Mouse (Mus musculus) limb, embryonic 13.5 days (tissue): Measurements from ENCODE around the gene Ajm1. TPM values are rescaled to one million over a fixed set of nuclear protein-coding genes. Genes with fewer than 3 reads are reported as not detected.
A peak's percentile ranks its signal among the peaks of the same experiment; 100 is the strongest.

Experiments
- ATAC-seq: fragments of 200-750 bp; cut with Nextera tagmentation; 2 replicates; pipeline ENCODE4 v1.8.0; 2017; ENCODE audit warnings: low read depth, moderate number of reproducible peaks, moderate TSS enrichment; ENCODE audit not compliant: low FRiP score
- H3K27ac ChIP-seq: fragments of 300-500 bp; sonication (generic); 2 replicates; pipeline ENCODE4 v1.5.1; 2015; ENCODE audit warnings: inconsistent platforms, mild to moderate bottlenecking, moderate library complexity
- H3K27me3 ChIP-seq: fragments of 300-500 bp; sonication (generic); 2 replicates; pipeline ENCODE4 v1.6.1; 2015; ENCODE audit warnings: mild to moderate bottlenecking, inconsistent platforms
- H3K36me3 ChIP-seq: fragments of 300-500 bp; sonication (generic); 2 replicates; pipeline ENCODE4 v1.6.1; 2015; ENCODE audit warnings: inconsistent platforms, mild to moderate bottlenecking, moderate library complexity
- H3K4me1 ChIP-seq: fragments of 300-500 bp; sonication (generic); 2 replicates; pipeline ENCODE4 v1.6.1; 2015; ENCODE audit warnings: inconsistent platforms
- H3K4me2 ChIP-seq: fragments of 300-500 bp; sonication (generic); replicated peaks from 2 replicates; pipeline ENCODE4 v1.6.1; 2015; ENCODE audit warnings: inconsistent platforms, mild to moderate bottlenecking, moderate library complexity
- H3K4me3 ChIP-seq: fragments of 300-500 bp; sonication (generic); 2 replicates; pipeline ENCODE4 v1.5.1; 2015; ENCODE audit warnings: moderate library complexity, mild to moderate bottlenecking, inconsistent platforms
- H3K9ac ChIP-seq: fragments of 300-500 bp; sonication (generic); 2 replicates; pipeline ENCODE4 v1.6.1; 2015; ENCODE audit warnings: mild to moderate bottlenecking, inconsistent platforms
- H3K9me3 ChIP-seq: fragments of 300-500 bp; sonication (generic); 2 replicates; pipeline ENCODE4 v1.6.1; 2016; ENCODE audit warnings: inconsistent platforms
- WGBS: fragments of 180-500 bp; shearing (Covaris S2); methylation state at CpG from one replicate; pipeline ENCODE4 v1.1.7; 2015; 5-methylcytosine and 5-hydroxymethylcytosine counted together
- polyA plus RNA-seq: library from polyadenylated mRNA; unstranded; fragments of >200 nt; fragmentation: Nextera tagmentation; extraction: Ambion mirVana; gene quantifications from 2 replicates; pipeline ENCODE4 v1.2.1, GENCODE M21; 2015

Ajm1 gene
- polyA plus RNA-seq, 1 experiment from 2014 or later = 0.85 TPM

GRCm38 (mm10) chr2:25574579-25575431 is 6.8 kb downstream of the Ajm1 start, which contains the start of the genes Mamdc4 and Phpt1:
Gene Mamdc4 (minus strand): TSS chr2:25574845.
Gene Phpt1 (minus strand): TSS chr2:25575224.
- peak; percentile 98 for ATAC-seq
- Histone ChIP-seq H3K27ac (peak within 1 kb of the TSS; percentile 91), H3K9me3 (no peaks in the 10 kb centered on the region)

GRCm38 (mm10) chr2:25574136-25574535 is 7.4 kb downstream of the Ajm1 start:
- Histone ChIP-seq H3K36me3 (peaks cover 42% of the 10 kb centered on the region), H3K4me3 (peak overlapping the region; percentile 67), H3K4me1 (peaks cover 53% of the 10 kb centered on the region), H3K27me3 (peaks cover 34% of the 10 kb centered on the region), H3K27ac (peak overlapping the region; percentile 83; the same call in 1 of the 2 replicates), H3K9ac (peak overlapping the region; percentile 73), H3K4me2 (peak overlapping the region; percentile 97), H3K9me3 (no peaks in the 10 kb centered on the region)
- no peak for ATAC-seq
- 15% methylated on average over 11 of the region's 11 CpGs for WGBS

More at GRCm38 (mm10) chr2:25574579-25575431, 6.8 kb downstream of the Ajm1 start, which contains the start of the genes Mamdc4 and Phpt1:
- H3K4me1 ChIP-seq = peaks cover 60% of the 10 kb centered on the region
- H3K9ac ChIP-seq = peak within 1 kb of the TSS; percentile 73
- H3K4me3 ChIP-seq = peak within 1 kb of the TSS; percentile 67
- H3K36me3 ChIP-seq = peaks cover 35% of the 10 kb centered on the region
- H3K27me3 ChIP-seq = peaks cover 40% of the 10 kb centered on the region
- H3K4me2 ChIP-seq = peak within 1 kb of the TSS; percentile 97
- WGBS = under 1% methylated on average over 44 of the region's 45 CpGs

DNA sequence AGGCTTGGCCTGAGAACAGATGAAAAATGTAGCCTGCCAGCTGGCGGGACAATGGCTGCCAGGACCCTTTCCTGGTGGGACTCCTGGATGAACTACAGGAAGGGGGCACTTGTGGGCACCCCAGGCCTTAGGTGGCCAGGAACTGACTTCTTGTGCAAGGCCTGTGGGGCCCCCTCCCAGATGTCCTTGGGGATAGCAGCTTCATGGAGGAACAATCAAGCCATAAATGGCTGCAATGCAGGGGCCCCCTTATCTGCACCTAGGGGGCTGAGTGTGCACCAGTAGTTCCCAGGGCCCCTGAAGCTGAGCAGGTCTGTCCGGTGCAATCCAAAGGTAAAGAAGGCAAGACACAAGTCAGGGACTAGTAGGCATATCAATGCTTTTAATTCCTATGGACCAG is 8.5 kb downstream of the Ajm1 start:
- Histone ChIP-seq H3K9me3 (no peaks in the 10 kb centered on the region), H3K27ac (no peak overlapping the region), H3K36me3 (peaks cover 52% of the 10 kb centered on the region), H3K4me3 (0 out of 2 replicates have a peak overlapping the region, but pooled peaks have one; percentile 67), H3K4me1 (peaks cover 42% of the 10 kb centered on the region), H3K4me2 (peak overlapping the region; percentile 97; the same call in 1 of the 2 replicates), H3K27me3 (peaks cover 23% of the 10 kb centered on the region), H3K9ac (peak overlapping the region; percentile 50)
- ATAC-seq = no peak
- WGBS = 97% methylated on average over 2 of the region's 2 CpGs

DNA sequence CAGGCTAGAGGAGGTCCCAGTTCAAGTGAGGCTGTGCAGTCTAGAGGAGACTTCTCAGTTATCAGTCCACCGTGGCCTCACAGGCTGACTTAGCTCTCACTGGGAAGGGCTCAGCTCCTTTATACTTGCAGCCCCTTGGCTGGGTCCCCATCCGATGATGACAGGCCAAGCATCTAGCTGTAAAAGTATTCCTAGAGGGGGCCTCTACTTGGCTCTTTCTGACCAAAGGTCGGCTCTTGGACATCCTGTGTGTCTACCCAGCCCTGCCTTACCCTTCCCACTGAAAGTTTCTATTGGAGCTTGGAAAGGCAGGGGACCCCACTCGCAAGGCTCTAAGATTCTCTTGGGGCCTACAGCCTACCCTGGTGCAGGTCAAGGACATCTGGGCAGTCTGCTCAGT is 10.3 kb downstream of the Ajm1 start:
- H3K4me1 ChIP-seq = peaks cover 25% of the 10 kb centered on the region
- 89% methylated on average over 4 of the region's 4 CpGs for WGBS
- ATAC-seq = no peak
- no peak overlapping the region for H3K4me2 ChIP-seq
- peaks cover 4% of the 10 kb centered on the region for H3K27me3 ChIP-seq
- no peak overlapping the region for H3K4me3 ChIP-seq
- no peak overlapping the region for H3K27ac ChIP-seq
- H3K9me3 ChIP-seq = no peaks in the 10 kb centered on the region
- H3K9ac ChIP-seq = no peak overlapping the region; the same call in 1 of the 2 replicates
- peaks cover 71% of the 10 kb centered on the region for H3K36me3 ChIP-seq

- H3K4me1 ChIP-seq = peaks cover 16% of the 10 kb centered on the region
- 94% methylated on average over 3 of the region's 3 CpGs for WGBS
- H3K4me2 ChIP-seq = no peak overlapping the region
- H3K4me3 ChIP-seq = no peak overlapping the region
- no peak overlapping the region for H3K9ac ChIP-seq
- H3K27me3 ChIP-seq = no peaks in the 10 kb centered on the region
- no peak overlapping the region for H3K27ac ChIP-seq
- ATAC-seq = no peak
- H3K9me3 ChIP-seq = no peaks in the 10 kb centered on the region
- H3K36me3 ChIP-seq = peaks cover 90% of the 10 kb centered on the region
Observed at GRCm38 (mm10) chr2:25569323-25569722, 12.2 kb downstream of the Ajm1 start.

DNA sequence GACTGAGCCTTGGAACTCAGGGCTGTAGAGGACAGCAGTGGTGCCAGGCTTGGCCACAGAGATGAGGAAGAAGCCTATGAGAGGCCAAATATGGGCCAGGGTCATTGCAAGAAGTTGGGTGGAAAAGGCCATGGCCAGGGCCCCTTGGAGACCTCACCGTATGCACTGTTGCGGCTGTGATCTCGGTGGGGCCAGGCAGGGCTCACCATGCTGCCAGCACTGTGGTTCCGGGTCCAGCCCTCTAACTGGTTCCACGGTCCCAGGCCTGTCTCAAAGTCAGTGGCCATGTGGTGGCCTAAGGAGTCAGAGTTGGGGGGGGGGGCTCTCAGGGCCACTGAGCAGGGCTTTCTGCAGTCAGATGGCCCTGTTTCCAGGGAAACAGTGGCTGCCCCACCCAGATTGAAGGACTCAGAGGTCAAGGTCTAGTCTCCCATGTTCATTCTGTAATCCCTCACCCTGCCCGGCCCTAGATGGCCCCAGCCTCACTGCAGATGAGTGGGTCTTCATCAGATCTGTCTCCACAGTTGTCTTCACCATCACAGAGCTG is 13.0 kb downstream of the Ajm1 start:
- Histone ChIP-seq H3K9me3 (no peaks in the 10 kb centered on the region), H3K27me3 (no peaks in the 10 kb centered on the region), H3K4me2 (no peak overlapping the region), H3K27ac (no peak overlapping the region), H3K4me1 (peaks cover 9% of the 10 kb centered on the region), H3K36me3 (peaks cover 97% of the 10 kb centered on the region), H3K9ac (no peak overlapping the region), H3K4me3 (no peak overlapping the region)
- WGBS = 93% methylated on average over 6 of the region's 6 CpGs
- no peak for ATAC-seq

DNA sequence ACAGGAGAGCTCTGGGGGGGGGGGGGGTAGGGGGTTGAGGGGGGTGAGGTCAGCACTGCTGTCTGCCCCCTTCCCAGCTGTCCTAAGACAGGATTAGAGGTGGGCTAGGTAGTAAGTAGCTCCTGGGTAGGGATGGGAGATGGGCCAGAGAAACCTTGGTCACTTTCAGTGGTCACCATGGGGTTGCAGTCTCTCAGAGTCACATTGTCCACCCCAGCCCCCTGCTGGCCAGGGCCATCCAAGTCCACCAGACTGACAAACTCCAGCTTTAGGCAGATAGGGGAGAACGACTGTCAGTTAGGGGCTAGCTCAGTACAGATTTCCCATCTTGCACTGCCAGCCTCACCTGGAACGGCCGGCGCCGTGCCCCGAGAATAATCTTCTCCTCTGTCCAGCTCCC is 15.0 kb downstream of the Ajm1 start:
- no peaks in the 10 kb centered on the region for H3K4me1 ChIP-seq

GRCm38 (mm10) chr2:25565741-25566140 is 15.8 kb downstream of the Ajm1 start:
- H3K4me3 ChIP-seq = no peak overlapping the region
- no peak overlapping the region for H3K27ac ChIP-seq
- no peak overlapping the region for H3K4me2 ChIP-seq
- H3K9ac ChIP-seq = no peak overlapping the region
- no peaks in the 10 kb centered on the region for H3K27me3 ChIP-seq
- 86% methylated on average over 8 of the region's 8 CpGs for WGBS
- H3K4me1 ChIP-seq = no peaks in the 10 kb centered on the region
- H3K9me3 ChIP-seq = no peaks in the 10 kb centered on the region
- ATAC-seq = no peak
- peaks cover 100% of the 10 kb centered on the region for H3K36me3 ChIP-seq

More for the DNA sequence above, 15.0 kb downstream of the Ajm1 start:
- no peak overlapping the region for H3K4me2 ChIP-seq
- no peak for ATAC-seq
- H3K9me3 ChIP-seq = no peaks in the 10 kb centered on the region
- H3K36me3 ChIP-seq = peaks cover 100% of the 10 kb centered on the region
- no peaks in the 10 kb centered on the region for H3K27me3 ChIP-seq
- WGBS = 89% methylated on average over 6 of the region's 6 CpGs
- H3K27ac ChIP-seq = no peak overlapping the region
- H3K9ac ChIP-seq = no peak overlapping the region
- H3K4me3 ChIP-seq = no peak overlapping the region

- Histone ChIP-seq H3K27me3 (no peaks in the 10 kb centered on the region), H3K4me2 (no peak overlapping the region), H3K36me3 (peaks cover 72% of the 10 kb centered on the region), H3K9ac (no peak overlapping the region; the same call in 1 of the 2 replicates), H3K4me1 (peaks cover 18% of the 10 kb centered on the region), H3K4me3 (no peak overlapping the region), H3K9me3 (no peaks in the 10 kb centered on the region), H3K27ac (no peak overlapping the region)
- WGBS = 82% methylated on average over 9 of the region's 9 CpGs
- no peak for ATAC-seq
Observed at GRCm38 (mm10) chr2:25561946-25562345, 19.6 kb downstream of the Ajm1 start.

- Histone ChIP-seq H3K4me1 (peaks cover 22% of the 10 kb centered on the region), H3K36me3 (peaks cover 58% of the 10 kb centered on the region), H3K9me3 (no peaks in the 10 kb centered on the region), H3K9ac (no peak overlapping the region), H3K4me2 (no peak overlapping the region), H3K4me3 (no peak overlapping the region), H3K27me3 (no peaks in the 10 kb centered on the region), H3K27ac (no peak overlapping the region)
- no peak for ATAC-seq
- WGBS = 85% methylated on average over 8 of the region's 8 CpGs
Observed at GRCm38 (mm10) chr2:25560551-25560950, 21.0 kb downstream of the Ajm1 start.

- 36% methylated on average over 6 of the region's 6 CpGs for WGBS
- Histone ChIP-seq H3K27me3 (no peaks in the 10 kb centered on the region), H3K36me3 (peaks cover 40% of the 10 kb centered on the region), H3K9me3 (no peaks in the 10 kb centered on the region), H3K4me2 (peak overlapping the region; percentile 93), H3K4me1 (peaks cover 22% of the 10 kb centered on the region), H3K27ac (no peak overlapping the region; the same call in 1 of the 2 replicates), H3K4me3 (peak overlapping the region; percentile 97), H3K9ac (peak overlapping the region; percentile 96)
- ATAC-seq = no peak
Observed at GRCm38 (mm10) chr2:25558774-25559173, 22.8 kb downstream of the Ajm1 start.

GRCm38 (mm10) chr2:25557964-25558360 is 23.6 kb downstream of the Ajm1 start:
- H3K4me2 ChIP-seq = peak overlapping the region; percentile 93
- H3K27ac ChIP-seq = peak overlapping the region; percentile 69
- H3K4me3 ChIP-seq = peak overlapping the region; percentile 97
- ATAC-seq = peak; percentile 25; the same call in 1 of the 2 replicates
- peaks cover 22% of the 10 kb centered on the region for H3K4me1 ChIP-seq
- H3K9me3 ChIP-seq = no peaks in the 10 kb centered on the region
- peak overlapping the region; percentile 96 for H3K9ac ChIP-seq
- H3K27me3 ChIP-seq = no peaks in the 10 kb centered on the region
- H3K36me3 ChIP-seq = peaks cover 32% of the 10 kb centered on the region
- WGBS = under 1% methylated on average over 24 of the region's 24 CpGs
